13 mouse cellular contexts compared by ENCODE assay signal in genomic region chr15:84267720-84268260, GRCm38 (mm10).
"Had no signal": no experiment of that assay in that cellular context is flagged by ENCODE, and none has a peak within 500 bp of the region (broad histone marks: within the 10 kb centered on the region; RNA-seq: fewer than 3 reads in every experiment).

No protein-coding gene starts in this region.

- H3K4me1 ChIP-seq: lung, embryonic 15.5 days; neural tube, embryonic 15.5 days; stomach, embryonic 15.5 days had no signal

- H3K27ac ChIP-seq: limb, embryonic 15.5 days; liver, embryonic 12.5 days; lung, embryonic 15.5 days; midbrain, embryonic 12.5 days; neural tube, embryonic 15.5 days; stomach, embryonic 15.5 days had no signal

- H3K4me3 ChIP-seq: limb, embryonic 15.5 days; liver, embryonic 12.5 days; lung, embryonic 15.5 days; midbrain, embryonic 12.5 days; myocyte; neural tube, embryonic 15.5 days; stomach, embryonic 15.5 days had no signal

- H3K9me3 ChIP-seq: limb, embryonic 15.5 days; liver, embryonic 12.5 days; lung, embryonic 15.5 days; midbrain, embryonic 12.5 days; neural tube, embryonic 15.5 days; stomach, embryonic 15.5 days had no signal

- DNase-seq: kidney, adult 8-10 months; kidney, postnatal 36 days; lung, postnatal 14 days; right cerebral cortex, postnatal 14 days; thymus, adult 2 months; thymus, postnatal 25 days had no signal

- H3K9ac ChIP-seq: limb, embryonic 15.5 days; liver, embryonic 12.5 days; lung, embryonic 15.5 days; midbrain, embryonic 12.5 days; neural tube, embryonic 15.5 days; stomach, embryonic 15.5 days had no signal

- H3K36me3 ChIP-seq: limb, embryonic 15.5 days; lung, embryonic 15.5 days; midbrain, embryonic 12.5 days; neural tube, embryonic 15.5 days; stomach, embryonic 15.5 days had no signal

- H3K27me3 ChIP-seq: limb, embryonic 15.5 days; liver, embryonic 12.5 days; lung, embryonic 15.5 days; stomach, embryonic 15.5 days had no signal

- H3K4me2 ChIP-seq: limb, embryonic 15.5 days; liver, embryonic 12.5 days; lung, embryonic 15.5 days; midbrain, embryonic 12.5 days; neural tube, embryonic 15.5 days; stomach, embryonic 15.5 days had no signal

- ATAC-seq: liver, embryonic 12.5 days had no signal
